Mouse (Mus musculus): ENCODE data around the gene Cenpk. TPM values are rescaled to one million over a fixed set of nuclear protein-coding genes. Genes with fewer than 3 reads are reported as not detected.

Cenpk gene
- polyA plus RNA-seq, 1 experiment from 2014 or later = 89.4 TPM

DNA sequence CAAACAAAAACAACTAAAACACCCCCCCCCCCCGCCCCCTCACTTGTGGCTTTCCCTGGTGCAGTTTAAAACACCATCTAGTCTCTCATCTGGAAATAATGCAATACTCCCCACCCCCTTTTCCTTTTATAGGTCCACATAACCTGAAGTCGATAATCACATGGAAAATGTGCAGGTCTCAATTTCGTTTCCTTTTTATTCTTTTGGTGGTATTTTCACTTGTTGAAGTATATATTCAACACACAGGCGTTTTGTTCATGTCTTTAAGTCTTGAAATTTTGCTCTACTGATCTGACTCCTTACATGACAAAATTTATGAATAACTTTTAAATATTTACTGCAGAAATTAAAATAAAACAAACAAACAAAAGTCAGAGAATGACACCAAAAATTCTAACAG is 57.9 kb downstream of the Cenpk start:
- ATAC-seq (ENCODE audit: insufficient number of reproducible peaks, insufficient read depth, low FRiP score, low TSS enrichment, low read depth) = no peak
- no peaks in the 10 kb centered on the region for H3K27me3 ChIP-seq
- H3K4me2 ChIP-seq = peak overlapping the region; percentile 76
- 0% methylated on average over 4 of the region's 4 CpGs for WGBS
- no peaks in the 10 kb centered on the region; the same call in 1 of the 2 replicates for H3K4me1 ChIP-seq (replicated peaks)
- H3K9ac ChIP-seq (replicated peaks) = peak overlapping the region; percentile 53; the same call in 1 of the 2 replicates
- no peaks in the 10 kb centered on the region for H3K36me3 ChIP-seq
- H3K27ac ChIP-seq = peak overlapping the region; percentile 91
- H3K9me3 ChIP-seq = no peaks in the 10 kb centered on the region
- H3K4me3 ChIP-seq (replicated peaks) = peak overlapping the region; percentile 40

DNA sequence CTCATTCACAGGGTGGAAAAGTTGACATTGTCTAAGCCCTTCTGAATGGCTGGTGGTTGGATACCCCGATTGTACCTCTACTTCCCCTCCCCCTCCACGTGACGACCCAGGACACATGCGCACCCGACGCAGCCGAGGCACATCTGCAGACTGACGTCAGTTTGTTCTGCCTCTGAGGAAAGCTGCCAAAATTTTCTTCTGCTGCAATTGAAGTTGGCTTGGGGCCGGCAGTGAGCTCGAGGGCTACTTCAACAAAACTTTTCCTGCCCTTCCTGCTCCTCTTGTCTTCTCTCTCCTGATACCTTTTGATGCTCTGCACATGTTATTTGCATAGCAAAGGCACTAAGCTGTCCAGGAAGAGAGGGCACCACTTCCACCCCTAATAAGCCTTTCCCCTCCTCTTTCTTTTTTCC is 58.5 kb downstream of the Cenpk start:
- Histone ChIP-seq H3K4me2 (peak overlapping the region; percentile 76), H3K4me3 (replicated peaks) (peak overlapping the region; percentile 40), H3K36me3 (no peaks in the 10 kb centered on the region), H3K9ac (replicated peaks) (peak overlapping the region; percentile 37), H3K9me3 (no peaks in the 10 kb centered on the region), H3K4me1 (replicated peaks) (no peaks in the 10 kb centered on the region; the same call in 1 of the 2 replicates), H3K27me3 (no peaks in the 10 kb centered on the region), H3K27ac (peak overlapping the region; percentile 91)
- WGBS = under 1% methylated on average over 10 of the region's 10 CpGs
- peak; percentile 86 for ATAC-seq (ENCODE audit: insufficient number of reproducible peaks, insufficient read depth, low FRiP score, low TSS enrichment, low read depth)

DNA sequence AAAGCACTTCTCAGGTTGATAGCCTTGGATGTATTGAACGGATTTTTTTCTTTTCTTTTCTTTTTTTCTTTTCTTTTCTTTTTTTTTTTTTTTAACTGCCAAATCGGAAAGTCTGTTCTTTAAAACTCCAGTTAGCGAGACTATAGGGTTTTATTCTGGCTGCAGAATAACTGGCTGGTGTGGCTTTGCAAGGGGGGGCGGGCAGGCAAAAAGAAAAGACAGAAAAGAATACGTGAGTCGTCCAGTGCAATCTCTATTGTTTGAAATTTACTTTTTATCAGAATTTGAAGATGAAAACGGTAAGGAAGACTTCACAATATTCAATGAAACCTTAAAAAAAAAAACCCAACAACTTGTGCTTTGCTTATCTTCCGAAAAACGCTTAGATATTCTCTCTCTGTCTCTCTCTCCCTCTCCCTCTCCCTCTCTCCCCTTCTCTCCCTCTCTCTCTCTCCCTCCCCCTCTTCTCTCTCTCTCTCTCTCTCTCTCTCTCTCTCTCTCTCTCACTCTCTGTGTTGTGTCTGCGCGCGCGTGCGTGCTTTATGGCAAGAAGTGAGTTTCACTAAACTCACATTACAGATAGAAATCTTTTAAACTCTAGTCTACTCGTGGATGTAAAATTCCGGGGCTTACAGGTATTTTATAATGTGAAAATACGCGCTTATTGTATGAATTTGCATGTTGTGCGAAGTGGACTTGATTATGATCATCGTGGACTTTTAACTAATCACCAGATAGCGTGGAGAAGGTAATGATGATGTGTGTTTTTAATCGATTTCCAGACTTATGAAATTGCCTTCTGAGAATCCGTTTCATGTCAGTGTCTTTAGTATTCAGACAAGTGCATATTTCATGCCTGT is 59.2 kb downstream of the Cenpk start, which contains the start of gene Adamts6:
Adamts6 (plus strand) TSS at position 470 of the 860 bp plus-strand sequence.
- Histone ChIP-seq H3K36me3 (no peaks in the 10 kb centered on the region), H3K9ac (replicated peaks) (peak within 1 kb of the TSS; percentile 63), H3K27me3 (no peaks in the 10 kb centered on the region), H3K4me2 (peak within 1 kb of the TSS; percentile 76), H3K27ac (peak within 1 kb of the TSS; percentile 91), H3K9me3 (no peaks in the 10 kb centered on the region), H3K4me1 (replicated peaks) (no peaks in the 10 kb centered on the region; the same call in 1 of the 2 replicates), H3K4me3 (replicated peaks) (peak within 1 kb of the TSS; percentile 40)
- under 1% methylated on average over 23 of the region's 23 CpGs for WGBS
- ATAC-seq (ENCODE audit: insufficient number of reproducible peaks, insufficient read depth, low FRiP score, low TSS enrichment, low read depth) = no peak

DNA sequence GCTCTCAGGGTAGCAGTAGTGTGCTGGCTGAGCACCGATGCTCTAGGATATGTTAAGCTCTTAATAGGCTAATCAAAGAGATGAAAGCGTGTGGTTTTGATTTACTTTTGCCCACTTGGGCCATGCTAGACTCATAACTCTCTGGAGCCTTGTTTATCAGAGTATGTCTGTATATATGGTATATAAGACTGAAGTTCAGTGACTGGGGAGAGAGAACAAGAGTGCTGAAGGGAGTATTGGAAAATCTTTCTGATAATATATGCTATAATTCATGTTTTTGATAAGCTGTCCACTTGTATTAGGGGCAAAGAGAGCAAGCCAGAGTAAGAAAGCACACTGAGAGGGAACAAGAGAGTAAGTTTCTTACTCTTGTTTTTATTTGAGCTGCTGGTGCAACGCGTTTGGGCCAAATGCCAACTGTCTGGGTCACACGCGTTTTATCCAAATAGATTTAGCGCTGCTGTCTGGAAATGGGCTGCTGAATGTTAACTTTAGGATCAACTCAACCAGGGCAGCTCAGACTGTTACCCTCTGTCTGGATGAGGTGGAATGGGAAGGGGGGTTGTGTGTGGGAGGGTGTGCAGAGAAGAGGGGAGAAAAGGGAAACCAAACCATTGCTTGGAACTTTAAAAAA is 59.9 kb downstream of the Cenpk start:
- Histone ChIP-seq H3K4me2 (peak overlapping the region; percentile 76), H3K27ac (peak overlapping the region; percentile 91), H3K4me3 (replicated peaks) (peak overlapping the region; percentile 40), H3K9ac (replicated peaks) (peak overlapping the region; percentile 63), H3K9me3 (no peaks in the 10 kb centered on the region), H3K27me3 (no peaks in the 10 kb centered on the region), H3K4me1 (replicated peaks) (no peaks in the 10 kb centered on the region; the same call in 1 of the 2 replicates), H3K36me3 (no peaks in the 10 kb centered on the region)
- peak; percentile 83 for ATAC-seq (ENCODE audit: insufficient number of reproducible peaks, insufficient read depth, low FRiP score, low TSS enrichment, low read depth)
- WGBS = 2% methylated on average over 7 of the region's 7 CpGs

DNA sequence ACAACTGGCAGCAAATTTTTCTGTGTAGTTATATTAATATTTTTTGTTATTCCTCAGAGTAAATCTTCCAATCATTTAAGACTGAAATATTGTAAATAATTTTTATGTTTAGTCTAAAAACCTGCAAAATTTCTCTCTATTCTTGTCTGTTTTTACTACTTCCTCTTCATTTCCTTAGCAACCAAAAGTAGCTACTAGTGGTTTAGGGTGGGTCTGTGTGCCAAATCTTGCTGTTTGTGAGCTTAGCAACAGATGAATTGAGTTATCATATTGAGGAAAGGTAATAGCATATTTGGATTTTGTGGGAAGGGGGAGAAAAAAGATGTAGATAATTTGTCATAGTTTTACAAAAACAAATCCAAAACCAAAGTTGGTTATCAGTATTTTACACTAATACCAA is 60.8 kb downstream of the Cenpk start:
- no peaks in the 10 kb centered on the region for H3K27me3 ChIP-seq
- H3K9me3 ChIP-seq = no peaks in the 10 kb centered on the region
- no peak overlapping the region for H3K27ac ChIP-seq
- H3K4me2 ChIP-seq = peak overlapping the region; percentile 76
- peak overlapping the region; percentile 40 for H3K4me3 ChIP-seq (replicated peaks)
- no peaks in the 10 kb centered on the region; the same call in 1 of the 2 replicates for H3K4me1 ChIP-seq (replicated peaks)
- no peaks in the 10 kb centered on the region for H3K36me3 ChIP-seq
- H3K9ac ChIP-seq (replicated peaks) = no peak overlapping the region
- ATAC-seq (ENCODE audit: insufficient number of reproducible peaks, insufficient read depth, low FRiP score, low TSS enrichment, low read depth) = no peak

DNA sequence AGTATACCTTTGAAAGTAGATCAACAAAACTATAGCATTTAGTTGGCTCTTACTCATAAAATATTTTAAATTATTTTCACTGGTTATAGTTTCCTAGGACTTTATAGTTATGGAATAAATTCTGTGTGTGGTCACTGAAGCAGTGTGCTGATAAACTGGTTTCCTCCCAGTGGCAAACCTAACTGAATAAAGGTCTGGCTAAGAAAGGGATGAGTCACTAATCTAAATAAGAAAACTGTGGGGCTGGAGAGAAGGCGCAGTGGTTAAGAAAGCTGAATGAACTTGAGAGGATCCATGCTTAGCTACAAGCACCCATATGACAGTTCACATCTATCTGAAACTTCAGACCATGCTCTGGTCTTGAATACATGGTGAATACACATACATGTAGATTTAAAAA is 67.1 kb downstream of the Cenpk start:
- Histone ChIP-seq H3K9ac (replicated peaks) (no peak overlapping the region), H3K4me1 (replicated peaks) (no peaks in the 10 kb centered on the region), H3K4me3 (replicated peaks) (no peak overlapping the region), H3K4me2 (no peak overlapping the region), H3K27ac (no peak overlapping the region), H3K36me3 (peaks cover 7% of the 10 kb centered on the region), H3K27me3 (no peaks in the 10 kb centered on the region), H3K9me3 (no peaks in the 10 kb centered on the region)
- ATAC-seq (ENCODE audit: insufficient number of reproducible peaks, insufficient read depth, low FRiP score, low TSS enrichment, low read depth) = no peak
- 91% methylated on average over 1 of the region's 1 CpGs for WGBS

Other genes starting within 250 kb of the Cenpk start
- 17.2 and 17.6 TPM in 2 replicates for gene Nln, start 119.0 kb upstream of the Cenpk start, polyA plus RNA-seq (2016; fragmentation: Nextera tagmentation; extraction: Ambion mirVana)
- gene Sgtb, start 118.9 kb upstream of the Cenpk start, polyA plus RNA-seq (2016; fragmentation: Nextera tagmentation; extraction: Ambion mirVana) = 7.4 and 9.4 TPM in 2 replicates
- gene Trappc13, start 50.1 kb upstream of the Cenpk start, polyA plus RNA-seq (2016; fragmentation: Nextera tagmentation; extraction: Ambion mirVana) = 63.2 and 69.6 TPM in 2 replicates
- gene Trim23, start 49.8 kb upstream of the Cenpk start, polyA plus RNA-seq (2016; fragmentation: Nextera tagmentation; extraction: Ambion mirVana) = 23.3 and 23.8 TPM in 2 replicates
- 18.4 and 18.8 TPM in 2 replicates for gene Ppwd1, start 232 bp downstream of the Cenpk start, polyA plus RNA-seq (2016; fragmentation: Nextera tagmentation; extraction: Ambion mirVana)
- 3.9 and 4.5 TPM in 2 replicates for gene Adamts6, start 59.2 kb downstream of the Cenpk start, polyA plus RNA-seq (2016; fragmentation: Nextera tagmentation; extraction: Ambion mirVana)